Mouse (Mus musculus): Measurements from ENCODE around the gene Frem2.

Gene Frem2

GRCm38 (mm10) chr3:53611106-53611505, 46.0 kb downstream of the Frem2 start:
- DNase-seq, result no peak

- DNase-seq, result no peak
Observed at GRCm38 (mm10) chr3:53609851-53610250, 47.3 kb downstream of the Frem2 start.

DNA sequence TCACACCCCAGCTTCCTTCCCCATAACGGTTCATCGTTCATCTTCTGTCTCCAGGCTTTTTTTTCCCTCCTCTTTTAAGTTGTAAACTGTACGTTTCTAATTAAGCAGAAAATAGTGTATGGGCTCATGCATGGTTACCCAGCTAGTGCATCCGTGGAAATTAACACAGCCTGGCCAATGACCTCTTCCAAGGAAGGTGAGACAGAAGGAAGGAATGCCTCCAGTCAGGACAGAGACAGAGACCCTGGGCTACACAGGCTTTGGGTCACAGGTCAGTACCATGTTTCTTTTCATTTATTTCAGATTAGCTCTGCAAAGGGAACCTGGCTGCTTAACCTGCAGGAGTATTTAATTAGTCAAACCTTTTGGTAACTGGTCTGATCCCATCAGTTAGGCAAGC, 57.0 kb downstream of the Frem2 start:
- DNase-seq, result no peak

DNA sequence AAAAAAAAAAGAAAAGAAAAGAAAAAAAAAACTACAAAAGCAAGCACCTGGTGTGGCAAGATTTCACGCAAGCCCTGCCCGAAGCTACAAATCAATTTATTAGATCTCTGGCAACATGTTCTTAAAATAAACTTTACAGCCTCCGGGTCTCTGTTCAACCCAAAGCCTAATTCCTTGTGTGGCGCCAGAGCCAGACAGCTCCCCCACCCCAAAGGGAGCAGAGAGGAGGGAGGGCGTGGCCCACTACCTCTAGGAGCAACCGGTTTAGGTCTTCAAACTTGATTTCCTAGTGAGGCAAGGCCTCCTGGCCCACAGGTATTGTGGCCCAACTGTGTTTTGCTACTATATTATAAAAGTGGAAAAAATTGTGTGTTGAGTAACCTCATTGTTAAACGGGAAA, 57.8 kb downstream of the Frem2 start:
- DNase-seq, result no peak

GRCm38 (mm10) chr3:53598153-53598800, 58.9 kb downstream of the Frem2 start:
- no peak for DNase-seq

- no peak for DNase-seq
Observed at GRCm38 (mm10) chr3:53594471-53594870, 62.7 kb downstream of the Frem2 start.

GRCm38 (mm10) chr3:53593718-53594117, 63.4 kb downstream of the Frem2 start:
- DNase-seq, result no peak

- no peak for DNase-seq
Observed at GRCm38 (mm10) chr3:53592036-53592435, 65.1 kb downstream of the Frem2 start.

GRCm38 (mm10) chr3:53590139-53590621, 67.0 kb downstream of the Frem2 start:
- peak; percentile 25 for DNase-seq

DNA sequence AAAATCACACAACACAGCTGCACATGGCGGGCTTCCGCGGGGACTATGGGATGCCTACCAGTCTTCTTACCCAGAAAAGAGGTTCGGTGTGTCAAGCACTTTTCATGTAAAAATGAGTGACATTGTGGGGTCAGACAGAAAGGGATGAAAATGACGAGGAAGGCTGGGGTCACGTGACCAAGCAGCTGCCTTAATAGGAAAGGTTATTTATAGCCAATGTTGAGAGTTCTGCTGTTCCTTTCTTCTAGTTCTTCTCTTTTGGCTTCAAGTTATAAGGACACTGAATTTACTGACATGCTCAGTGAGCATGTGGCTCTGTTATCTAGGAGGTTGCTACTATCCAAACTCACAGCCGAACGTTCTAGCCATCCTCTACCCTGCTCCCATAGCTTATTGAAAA, 73.9 kb downstream of the Frem2 start:
- no peak for DNase-seq

GRCm38 (mm10) chr3:53580596-53581254, 76.4 kb downstream of the Frem2 start:
- no peak for DNase-seq

- no peak for DNase-seq
Observed at GRCm38 (mm10) chr3:53579121-53579704, 77.9 kb downstream of the Frem2 start.

- no peak for DNase-seq
Observed at GRCm38 (mm10) chr3:53576320-53577116, 80.6 kb downstream of the Frem2 start.

- DNase-seq, result no peak
Observed at GRCm38 (mm10) chr3:53574123-53574522, 83.0 kb downstream of the Frem2 start.

- no peak for DNase-seq
Observed at GRCm38 (mm10) chr3:53571663-53572062, 85.5 kb downstream of the Frem2 start.

- DNase-seq, result no peak
Observed at GRCm38 (mm10) chr3:53564521-53564920, 92.6 kb downstream of the Frem2 start.

GRCm38 (mm10) chr3:53563746-53564145, 93.4 kb downstream of the Frem2 start:
- no peak for DNase-seq

DNA sequence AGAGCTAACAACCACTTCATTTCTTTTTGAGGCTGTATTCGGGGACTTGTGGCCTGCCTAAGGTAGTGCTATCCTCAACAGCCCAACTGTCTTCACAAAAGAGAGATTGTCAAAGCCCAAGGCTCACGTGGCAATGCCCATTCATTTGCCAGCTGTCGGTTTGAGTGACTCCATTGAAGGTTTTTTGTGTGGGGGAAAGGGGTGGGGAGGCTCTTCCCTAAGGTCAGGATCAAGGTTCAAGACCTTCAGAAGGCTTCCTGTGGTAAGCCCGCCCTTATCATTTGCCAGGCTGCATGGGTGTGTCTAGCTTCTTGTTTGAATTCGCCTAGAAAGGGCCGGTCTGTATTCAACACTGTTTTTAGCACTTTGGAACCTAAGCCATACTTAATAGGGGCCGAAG, 95.3 kb downstream of the Frem2 start:
- no peak for DNase-seq

- no peak for DNase-seq
Observed at GRCm38 (mm10) chr3:53559056-53559455, 98.1 kb downstream of the Frem2 start.

DNA sequence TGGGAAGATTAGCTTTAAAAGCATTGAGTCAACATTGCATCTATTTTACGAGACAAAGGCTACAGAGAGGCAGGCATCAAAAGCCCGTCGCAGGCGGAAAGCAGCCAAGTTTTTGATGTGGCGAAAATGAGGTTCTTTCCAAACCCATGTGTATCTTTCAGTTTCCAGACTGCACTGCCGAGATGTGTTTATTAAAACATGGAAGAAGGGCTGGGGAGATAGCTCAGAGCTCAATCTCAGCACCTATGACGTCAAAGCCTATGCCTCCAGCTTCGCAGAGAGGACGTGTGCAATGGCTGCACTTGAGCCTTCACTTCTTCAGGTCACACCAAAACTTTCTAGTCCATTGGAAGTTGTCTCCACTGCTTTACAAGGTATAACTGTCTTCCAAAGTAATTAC, 98.9 kb downstream of the Frem2 start:
- no peak for DNase-seq

GRCm38 (mm10) chr3:53557388-53558214, 99.6 kb downstream of the Frem2 start:
- DNase-seq, result no peak

All from right cerebral cortex, postnatal 25 days (tissue).